ENCODE assay signal across 13 mouse cellular contexts in the genomic region with DNA sequence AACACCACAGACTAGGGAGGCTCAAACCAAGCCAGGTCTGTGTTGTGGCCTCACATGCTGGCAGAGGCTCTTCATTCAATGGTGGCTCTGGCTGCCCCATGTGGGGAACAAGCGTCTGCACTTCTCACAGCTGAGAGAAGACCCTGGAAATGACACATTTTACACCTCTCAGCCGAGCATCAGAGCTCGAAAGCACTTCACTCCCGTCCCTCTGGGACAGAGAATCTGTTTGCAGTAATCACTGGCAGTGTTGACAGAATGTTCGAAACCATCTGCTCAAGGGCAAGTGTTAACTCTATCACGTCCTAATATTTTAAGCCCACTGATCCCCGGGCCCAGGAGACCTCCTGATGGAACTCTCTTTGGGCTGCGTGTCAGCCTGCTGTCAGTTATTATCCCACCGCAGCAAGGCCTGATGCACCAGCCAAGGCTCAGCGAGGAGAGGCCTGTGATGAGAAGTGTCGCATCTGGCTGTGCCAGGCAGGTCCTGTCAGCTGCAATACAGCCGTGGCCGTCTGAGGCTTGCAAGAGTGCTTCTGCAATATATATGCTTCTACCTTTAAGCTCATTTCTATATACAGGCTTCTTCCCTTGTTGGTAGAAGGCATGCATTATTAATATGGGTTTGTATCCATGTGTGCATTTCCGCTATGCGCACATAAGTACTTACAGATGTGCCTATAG.
DNase-seq lines count a peak whose midpoint lies in the region; ATAC-seq and TF ChIP-seq lines count a peak whose summit lies in the region.
"Had no signal": no experiment of that assay in that cellular context is flagged by ENCODE, and none has a peak within 500 bp of the region (broad histone marks: within the 10 kb centered on the region; RNA-seq: fewer than 3 reads in every experiment).

No protein-coding gene starts in this region.

- no peak overlapping the region for H3K4me2 ChIP-seq in limb, embryonic 14.5 days (replicated peaks; ENCODE audit: low read depth, low read length, severe bottlenecking)
- no peak overlapping the region for H3K4me2 ChIP-seq in neural tube, embryonic 15.5 days
- H3K4me2 ChIP-seq: heart, embryonic 11.5 days; lung, embryonic 14.5 days had no signal

- no peak overlapping the region for H3K4me3 ChIP-seq in limb, embryonic 14.5 days (replicated peaks; ENCODE audit: low read length)
- H3K4me3 ChIP-seq in neural tube, embryonic 15.5 days (replicated peaks) = no peak overlapping the region

- peaks cover 9% of the 10 kb centered on the region for H3K4me1 ChIP-seq in limb, embryonic 14.5 days (ENCODE audit: control insufficient read depth, insufficient read depth, low read length)
- H3K4me1 ChIP-seq in neural tube, embryonic 15.5 days = peaks cover 14% of the 10 kb centered on the region

- TF ChIP-seq POLR2A in limb, embryonic 14.5 days (IDR thresholded peaks at IDR 0.05; ENCODE audit: borderline replicate concordance, extremely low read depth, insufficient read depth, insufficient read length) = no peak

- no peak overlapping the region for H3K9ac ChIP-seq in limb, embryonic 14.5 days (ENCODE audit: low read depth, low read length, severe bottlenecking)
- no peak overlapping the region for H3K9ac ChIP-seq in neural tube, embryonic 15.5 days (replicated peaks)
- H3K9ac ChIP-seq: lung, embryonic 14.5 days had no signal

- no peak overlapping the region for H3K27ac ChIP-seq in limb, embryonic 14.5 days (replicated peaks; ENCODE audit: low read depth, low read length)
- H3K27ac ChIP-seq in neural tube, embryonic 15.5 days (replicated peaks) = no peak overlapping the region

- H3K36me3 ChIP-seq in limb, embryonic 14.5 days (ENCODE audit: control insufficient read depth, insufficient read depth, low read length) = no peaks in the 10 kb centered on the region
- H3K36me3 ChIP-seq in neural tube, embryonic 15.5 days = no peaks in the 10 kb centered on the region
- H3K36me3 ChIP-seq: G1E had no signal

- peak; percentile 26 for DNase-seq in embryo, embryonic 10 days (ENCODE audit: low spot score)
- DNase-seq in embryo, embryonic 9.5 days (ENCODE audit: extremely low spot score) = no peak
- peak; percentile 46 for DNase-seq in forelimb bud, embryonic 11.5 days (ENCODE audit: low read depth, low spot score)
- DNase-seq in limb, embryonic 14.5 days (ENCODE audit: low spot score) = peak; percentile 40
- no peak for DNase-seq in right cerebral cortex, postnatal 4 days
- no peak for DNase-seq in liver
- DNase-seq in lung, postnatal 14 days = no peak
- DNase-seq: cerebellum, postnatal 36 days; lung, embryonic 14.5 days had no signal

- no peaks in the 10 kb centered on the region for H3K9me3 ChIP-seq in limb, embryonic 14.5 days (ENCODE audit: control insufficient read depth, low read length)
- H3K9me3 ChIP-seq in neural tube, embryonic 15.5 days (replicated peaks) = no peaks in the 10 kb centered on the region
- H3K9me3 ChIP-seq: G1E had no signal

- H3K27me3 ChIP-seq in limb, embryonic 14.5 days (ENCODE audit: control insufficient read depth, insufficient read depth, low read length) = 0 out of 2 replicates have a peak, but pooled peaks cover 3% of the 10 kb centered on the region
- 0 out of 2 replicates have a peak, but pooled peaks cover 6% of the 10 kb centered on the region for H3K27me3 ChIP-seq in neural tube, embryonic 15.5 days (replicated peaks)

- peak; percentile 47; the same call in 1 of the 2 replicates for ATAC-seq in limb, embryonic 14.5 days (ENCODE audit: low FRiP score, low read depth)
- ATAC-seq in neural tube, embryonic 15.5 days (ENCODE audit: low FRiP score) = peak; percentile 63
- ATAC-seq: intestine, postnatal 0 days had no signal

- 13% methylated on average over 15 of the region's 15 CpGs for WGBS in limb, embryonic 14.5 days
- WGBS in neural tube, embryonic 15.5 days = 23% methylated on average over 15 of the region's 15 CpGs

Comparison
In these comparisons a context has a peak if more than half of its experiments do, and no peak if none do; other contexts are left out.
1. DNase-seq: peak in embryo, embryonic 10 days (single experiment), forelimb bud, embryonic 11.5 days (single experiment) and limb, embryonic 14.5 days (single experiment); none in embryo, embryonic 9.5 days (single experiment), right cerebral cortex, postnatal 4 days (single experiment), liver (single experiment) and lung, postnatal 14 days (single experiment).